Mouse (Mus musculus) MN1 (cell line): ENCODE results near the gene Ipo4.

Experiments used
- DNase-seq: peaks from one replicate; pipeline ENCODE4 v3.0.0-alpha.2; 2016; ENCODE audit warnings: low spot score

Gene Ipo4

DNA sequence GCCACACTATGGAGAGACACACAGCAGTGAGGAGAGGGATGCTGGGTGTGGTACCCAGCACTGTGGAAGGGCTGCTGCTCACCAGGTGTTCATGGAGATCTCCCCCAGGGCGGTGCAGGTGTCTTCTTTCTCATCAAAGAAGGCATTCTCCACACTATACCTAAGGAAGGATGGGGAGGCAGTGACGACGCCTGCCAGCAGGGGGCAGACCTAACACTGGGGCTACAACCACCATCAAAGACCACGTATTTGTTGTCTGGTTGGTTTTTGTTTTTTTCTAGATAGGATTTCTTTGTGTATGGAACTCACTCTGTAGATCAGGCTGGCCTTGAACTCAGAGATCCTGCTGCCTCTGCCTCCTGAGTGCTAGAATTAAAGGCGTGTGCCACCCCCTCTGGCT, 6.4 kb downstream of the Ipo4 start:
- DNase-seq, result peak; percentile 60

DNA sequence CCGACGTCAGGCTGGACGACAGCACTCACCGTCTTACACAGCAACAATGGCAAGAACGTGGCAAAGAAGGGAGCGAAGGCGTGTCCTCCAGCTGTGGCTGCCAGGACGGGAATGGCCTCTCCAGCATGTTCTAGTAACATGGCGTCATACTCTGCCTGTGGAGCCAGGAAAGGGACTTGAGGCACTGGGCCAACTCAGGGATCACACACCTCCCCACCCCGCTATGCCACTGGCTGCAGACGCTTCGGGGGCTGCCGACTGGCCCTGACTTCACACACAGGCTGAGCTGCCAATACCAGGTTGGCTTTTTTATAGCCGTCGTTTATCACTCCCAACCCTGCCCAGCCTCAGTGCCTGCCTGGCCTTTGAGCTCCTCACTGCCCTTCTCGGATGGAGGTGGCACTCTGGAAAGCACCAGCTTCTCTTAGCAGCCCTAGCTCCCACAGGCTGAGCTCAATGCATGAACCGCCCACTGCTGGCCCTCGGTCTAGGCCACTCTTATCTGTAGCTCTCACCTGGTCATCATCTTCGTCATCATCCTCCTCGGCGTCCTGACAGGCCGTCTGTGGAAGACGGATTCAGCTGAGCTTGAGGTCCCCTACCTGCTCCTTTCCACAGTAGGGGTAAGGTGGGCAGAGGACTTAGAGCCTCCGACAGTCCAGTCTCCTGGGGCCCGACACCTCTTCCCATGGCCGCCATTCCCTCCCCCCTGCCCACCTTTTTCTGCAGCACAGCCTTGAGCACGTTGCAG, 7.5 kb downstream of the Ipo4 start:
- DNase-seq, result no peak

DNA sequence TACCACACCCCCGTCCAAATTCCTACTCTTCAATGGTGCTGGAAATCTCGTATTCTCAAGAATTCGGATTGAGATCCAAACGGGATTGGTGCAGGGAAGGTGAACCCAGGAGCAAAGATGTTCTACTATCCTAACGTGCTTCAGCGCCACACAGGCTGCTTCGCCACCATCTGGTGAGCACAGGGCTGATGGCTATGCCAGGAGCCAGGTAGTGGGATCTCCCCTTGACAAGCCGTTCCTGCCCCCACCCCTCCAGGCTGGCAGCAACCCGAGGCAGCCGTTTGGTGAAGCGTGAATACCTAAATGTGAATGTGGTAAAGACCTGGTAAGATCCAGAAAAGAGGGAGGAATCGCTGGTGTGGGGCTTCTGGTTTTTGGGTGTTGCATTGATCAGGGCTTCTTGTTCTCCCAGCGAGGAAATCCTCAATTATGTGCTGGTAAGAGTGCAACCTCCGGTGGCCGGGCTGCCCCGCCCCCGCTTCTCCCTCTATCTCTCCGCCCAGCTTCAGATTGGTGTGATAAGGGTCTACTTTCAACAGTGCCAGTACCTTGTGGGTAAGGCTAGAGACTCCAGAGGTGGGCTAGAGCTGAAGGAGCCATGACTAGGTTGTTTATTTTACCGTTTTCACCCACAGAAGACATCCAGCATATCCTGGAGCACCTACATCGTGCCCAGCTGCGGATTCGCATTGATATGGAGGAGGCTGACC, 17.1 kb downstream of the Ipo4 start:
- DNase-seq, result no peak

DNA sequence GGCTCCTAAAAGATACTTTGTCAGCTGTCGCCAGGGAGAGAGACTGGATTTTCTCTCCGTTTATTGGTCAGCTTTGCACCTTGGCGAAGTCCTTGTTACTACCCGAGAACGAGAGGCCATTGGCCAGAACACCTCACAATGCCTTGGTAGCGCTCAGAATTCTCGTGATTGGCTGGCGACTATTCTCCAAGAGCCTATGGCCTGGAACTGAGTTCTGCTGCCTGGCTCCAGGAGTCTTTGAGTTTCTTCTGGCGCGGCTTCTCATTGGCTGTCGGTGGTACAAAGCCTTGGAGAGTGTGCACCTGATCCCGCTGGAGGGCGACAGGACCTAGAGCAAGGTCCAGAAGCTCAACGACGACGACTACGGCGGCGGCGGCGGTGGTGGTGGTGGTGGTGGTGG, 17.9 kb downstream of the Ipo4 start, which contains the start of gene Rec8:
TSS of gene Rec8 (plus strand) at position 216 of the 400 bp plus-strand sequence.
- DNase-seq, result peak; percentile 96

DNA sequence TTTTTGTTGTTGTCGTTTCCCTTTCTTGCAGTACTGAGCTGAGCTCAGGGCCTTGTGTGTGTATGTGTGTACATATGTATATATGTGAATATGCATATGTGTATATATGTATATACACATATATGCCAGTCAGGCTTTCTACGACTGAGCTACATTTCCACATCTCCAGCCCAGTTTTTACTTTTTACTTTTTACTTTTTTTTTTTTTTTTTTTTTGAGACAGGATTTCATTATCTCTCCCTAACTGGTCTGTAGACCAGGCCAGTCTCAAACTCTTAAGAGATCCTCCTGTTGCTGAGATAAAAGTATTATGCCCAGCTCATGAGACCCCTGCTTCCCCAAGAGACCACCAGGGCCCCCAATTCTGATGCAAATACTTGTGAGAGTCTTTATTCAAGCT, 18.9 kb downstream of the Ipo4 start:
- no peak for DNase-seq

DNA sequence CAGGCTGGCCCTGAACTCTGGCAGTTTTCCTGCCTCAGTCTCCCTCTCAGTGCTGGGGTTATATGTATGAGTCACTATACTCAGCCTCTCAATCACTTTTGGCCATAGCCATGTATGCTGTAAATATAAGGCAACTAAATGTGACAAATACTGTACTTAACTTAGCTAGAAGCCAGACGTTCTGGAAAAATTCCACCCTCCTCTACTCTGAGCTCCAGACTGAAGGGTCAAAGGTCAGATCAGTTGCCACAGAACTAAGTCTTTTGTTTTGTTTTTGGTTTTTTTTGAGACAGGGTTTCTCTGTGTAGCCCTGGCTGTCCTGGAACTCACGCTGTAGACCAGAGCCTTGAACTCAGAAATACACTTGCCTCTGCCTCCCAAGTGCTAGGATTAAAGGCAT, 19.9 kb downstream of the Ipo4 start:
- DNase-seq, result no peak

DNA sequence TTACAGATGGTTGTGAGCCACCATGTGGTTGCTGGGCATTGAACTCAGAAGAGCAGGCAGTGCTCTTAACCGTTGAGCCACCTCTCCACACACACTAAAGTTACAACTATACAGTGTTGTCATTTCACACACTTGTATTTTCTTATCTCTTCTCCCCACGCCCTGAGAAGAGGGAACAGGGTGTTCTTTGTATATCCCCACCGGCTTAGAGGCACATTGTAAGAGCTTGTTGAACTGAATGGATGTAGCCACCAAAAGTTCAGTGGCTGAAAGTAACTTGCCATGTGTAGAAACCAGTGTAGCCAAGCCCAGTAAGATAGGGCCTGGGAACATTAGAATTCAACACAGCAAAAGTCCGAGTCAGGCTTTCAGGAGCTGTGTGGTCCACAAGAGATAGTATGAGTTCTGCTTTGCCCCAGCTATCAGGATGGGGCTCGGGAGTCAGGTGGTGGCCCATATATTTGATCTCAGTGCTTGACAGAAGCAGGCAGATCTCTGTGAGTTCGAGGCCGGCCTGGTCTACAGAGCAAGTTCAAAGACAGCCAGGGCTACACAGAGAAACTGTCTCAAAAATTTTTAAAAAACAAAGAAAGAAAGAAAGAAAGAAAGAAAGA, 21.1 kb downstream of the Ipo4 start:
- no peak for DNase-seq

DNA sequence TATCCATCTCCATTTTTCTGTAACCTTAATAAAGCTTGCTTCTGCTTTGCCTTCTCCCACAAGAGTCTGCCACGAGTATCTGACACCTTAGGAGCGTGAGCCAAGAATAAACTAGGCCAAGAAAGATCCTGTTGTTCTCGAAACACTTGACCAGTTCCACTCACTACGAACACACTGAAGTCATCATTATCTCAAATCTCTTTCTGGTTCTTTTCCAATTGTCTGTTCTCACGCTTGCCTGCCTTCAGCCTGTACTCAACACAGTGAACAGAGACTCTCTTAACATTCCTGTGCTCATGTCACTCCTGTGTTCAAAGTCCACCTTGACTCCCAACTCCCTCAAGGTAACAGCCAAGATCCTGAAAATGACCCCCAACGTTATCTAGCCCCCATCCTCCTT, 22.4 kb downstream of the Ipo4 start:
- no peak for DNase-seq

DNA sequence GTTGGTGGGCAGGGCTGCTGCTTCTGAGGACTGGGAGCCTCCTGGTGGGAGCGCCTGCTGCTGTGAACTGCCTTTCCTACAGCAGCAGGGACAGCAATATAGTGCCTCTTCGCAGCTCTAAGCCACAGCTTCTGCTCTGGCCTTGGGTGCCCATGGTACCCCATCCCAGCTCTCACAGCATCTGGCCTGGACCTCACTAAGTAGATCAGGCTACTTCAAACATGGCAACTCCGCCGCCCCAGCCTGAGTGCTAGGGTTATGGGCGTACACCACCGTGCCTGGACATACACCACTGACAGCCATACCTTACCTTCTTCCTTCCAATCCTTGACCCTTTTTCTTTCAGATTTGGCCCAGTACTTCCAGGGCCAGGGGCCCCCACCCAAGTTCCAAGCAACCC, 27.4 kb downstream of the Ipo4 start:
- DNase-seq, result no peak

DNA sequence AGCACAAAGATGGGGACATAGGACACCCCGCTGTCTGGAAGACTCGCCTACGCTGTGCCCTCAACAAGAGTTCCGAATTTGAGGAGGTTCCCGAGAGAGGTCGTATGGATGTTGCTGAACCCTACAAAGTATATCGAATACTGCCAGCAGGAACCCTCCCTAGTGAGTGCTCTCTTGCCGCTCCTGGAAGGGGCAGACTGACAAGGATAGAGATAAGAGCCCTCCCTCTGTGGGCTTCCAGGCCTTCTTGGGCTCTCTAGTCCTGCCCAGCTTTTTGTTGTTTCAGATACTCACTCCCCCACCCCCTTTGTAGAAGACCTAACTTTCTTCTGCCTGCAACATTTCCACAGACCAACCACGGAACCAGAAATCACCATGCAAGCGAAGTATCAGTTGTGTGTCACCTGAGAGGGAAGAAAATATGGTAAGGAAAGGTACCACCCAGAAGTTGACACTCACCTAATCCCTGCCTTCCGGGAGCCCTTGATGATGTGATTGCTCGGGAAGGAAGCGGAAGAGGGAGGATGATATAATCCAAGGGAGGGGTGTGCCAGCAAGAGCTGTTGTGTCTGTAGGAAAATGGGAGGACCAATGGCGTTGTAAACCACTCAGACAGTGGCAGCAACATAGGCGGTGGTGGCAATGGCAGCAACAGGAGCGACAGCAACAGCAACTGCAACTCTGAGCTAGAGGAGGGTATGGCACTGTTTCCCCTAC, 29.9 kb downstream of the Ipo4 start:
- DNase-seq, result no peak

DNA sequence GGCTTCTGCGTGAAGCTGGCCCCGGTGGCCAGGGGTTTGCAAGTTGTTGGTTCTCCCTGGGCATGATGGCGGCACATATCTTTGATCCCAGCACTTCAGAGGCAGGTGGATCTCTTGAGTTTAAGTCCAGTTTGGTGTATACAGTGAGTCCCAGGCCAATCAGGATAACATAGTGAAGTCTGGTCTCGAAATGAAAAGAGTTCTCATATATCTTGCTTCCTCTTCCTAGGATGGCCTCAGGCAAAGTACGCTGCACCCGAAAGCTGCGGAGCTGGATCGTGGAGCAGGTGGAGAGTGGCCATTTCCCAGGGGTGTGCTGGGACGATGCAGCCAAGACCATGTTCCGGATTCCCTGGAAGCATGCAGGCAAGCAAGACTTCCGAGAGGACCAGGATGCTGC, 30.9 kb downstream of the Ipo4 start:
- DNase-seq, result no peak

DNA sequence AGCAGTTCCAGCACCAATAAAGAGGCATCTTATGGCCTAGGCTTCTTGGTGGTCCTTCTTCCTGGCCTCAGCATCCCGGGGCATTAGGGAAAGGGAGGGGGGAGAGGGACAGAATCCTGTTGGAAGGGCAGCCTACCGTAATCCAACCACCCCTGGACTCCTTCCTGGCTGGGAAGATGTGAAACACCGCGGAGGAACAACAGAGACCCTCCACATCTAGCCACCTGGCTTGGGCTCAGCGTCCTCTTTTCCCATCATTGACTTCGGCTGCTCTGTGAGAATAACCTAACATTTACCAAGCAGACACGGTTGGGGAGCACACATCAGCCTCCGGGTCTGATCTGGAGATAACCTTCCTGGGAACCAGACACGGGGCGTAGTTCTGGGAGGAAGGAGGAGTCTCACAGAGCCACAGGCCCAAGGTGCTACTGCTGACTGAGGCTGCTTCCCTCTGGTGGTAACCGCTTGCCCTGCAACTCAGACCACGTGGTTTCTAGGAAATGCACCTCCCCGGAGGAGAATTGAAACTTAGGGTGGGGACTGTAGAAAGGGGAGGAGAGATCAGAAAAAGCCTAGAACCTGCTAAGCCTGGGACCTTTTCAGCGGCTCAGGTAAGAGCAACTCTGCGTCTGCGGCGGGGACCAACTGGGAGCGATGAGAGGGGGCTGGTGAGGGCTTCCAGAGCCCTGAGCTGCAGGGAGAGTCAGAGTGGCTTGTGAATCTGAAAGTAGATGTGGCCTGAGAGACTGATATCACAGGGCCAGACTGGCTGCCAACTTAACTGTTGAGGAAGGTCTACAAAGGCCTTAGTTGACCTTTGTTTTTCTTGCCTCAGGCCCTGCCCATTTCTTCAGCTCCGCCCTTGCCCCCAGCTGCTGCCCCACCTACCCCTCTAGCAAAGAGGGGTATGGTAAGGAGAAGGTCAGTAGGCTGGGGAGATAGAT, 31.9 kb downstream of the Ipo4 start:
- DNase-seq, result peak; percentile 90

DNA sequence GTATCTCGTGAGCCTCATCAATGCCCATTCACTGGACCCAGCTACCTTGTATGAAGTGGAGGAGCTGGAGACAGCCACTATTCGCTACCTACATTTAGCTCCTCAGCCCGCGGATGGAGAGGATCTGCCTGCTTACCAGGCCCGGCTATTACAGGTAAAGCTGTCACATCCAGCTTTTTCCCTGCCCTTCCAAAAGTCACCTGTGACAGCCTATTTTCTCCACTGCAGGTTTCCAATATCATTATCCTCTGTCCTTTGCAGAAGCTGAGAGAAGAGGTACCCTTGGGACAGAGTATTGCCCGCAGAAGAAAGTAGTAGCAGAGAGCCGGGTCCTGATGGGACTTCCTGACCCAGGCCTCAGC, 32.5 kb downstream of the Ipo4 start, which contains the start of gene Irf9:
TSS of gene Irf9 (plus strand) at position 301 of the 362 bp plus-strand sequence.
- no peak for DNase-seq

DNA sequence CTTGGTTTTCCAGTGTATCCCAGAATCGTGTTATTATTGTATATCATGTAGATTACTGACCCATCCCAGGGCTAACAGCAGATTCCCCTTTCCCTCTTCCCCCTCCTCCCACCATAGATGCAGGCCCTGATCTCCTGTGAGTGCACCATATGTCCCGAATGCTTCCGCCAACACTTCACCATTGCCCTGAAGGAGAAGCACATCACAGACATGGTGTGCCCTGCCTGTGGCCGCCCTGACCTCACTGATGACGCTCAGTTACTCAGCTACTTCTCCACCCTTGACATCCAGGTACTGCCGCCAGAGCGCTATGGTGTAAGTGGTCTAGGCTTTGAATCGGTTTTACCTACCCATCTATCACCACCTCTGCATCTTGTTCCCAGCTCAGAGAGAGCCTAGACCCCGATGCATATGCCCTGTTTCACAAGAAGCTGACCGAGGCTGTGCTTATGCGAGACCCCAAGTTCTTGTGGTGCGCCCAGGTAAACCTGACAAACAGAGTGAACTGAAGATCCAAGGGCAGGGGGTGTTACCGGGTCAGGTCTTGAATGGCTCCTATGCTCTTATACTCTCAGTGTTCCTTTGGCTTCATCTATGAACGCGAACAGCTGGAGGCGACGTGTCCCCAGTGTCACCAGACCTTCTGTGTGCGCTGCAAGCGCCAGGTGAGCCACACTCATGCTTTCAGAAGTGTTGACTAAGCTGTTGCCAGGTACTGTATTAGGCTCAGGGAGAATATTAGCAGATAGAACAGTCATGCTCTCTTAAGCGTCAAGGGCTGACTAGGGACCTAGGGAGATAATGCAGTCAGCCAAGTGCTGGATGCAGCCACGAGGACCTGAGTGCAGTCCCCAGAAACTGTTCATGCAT, 37.0 kb downstream of the Ipo4 start:
- DNase-seq, result no peak

DNA sequence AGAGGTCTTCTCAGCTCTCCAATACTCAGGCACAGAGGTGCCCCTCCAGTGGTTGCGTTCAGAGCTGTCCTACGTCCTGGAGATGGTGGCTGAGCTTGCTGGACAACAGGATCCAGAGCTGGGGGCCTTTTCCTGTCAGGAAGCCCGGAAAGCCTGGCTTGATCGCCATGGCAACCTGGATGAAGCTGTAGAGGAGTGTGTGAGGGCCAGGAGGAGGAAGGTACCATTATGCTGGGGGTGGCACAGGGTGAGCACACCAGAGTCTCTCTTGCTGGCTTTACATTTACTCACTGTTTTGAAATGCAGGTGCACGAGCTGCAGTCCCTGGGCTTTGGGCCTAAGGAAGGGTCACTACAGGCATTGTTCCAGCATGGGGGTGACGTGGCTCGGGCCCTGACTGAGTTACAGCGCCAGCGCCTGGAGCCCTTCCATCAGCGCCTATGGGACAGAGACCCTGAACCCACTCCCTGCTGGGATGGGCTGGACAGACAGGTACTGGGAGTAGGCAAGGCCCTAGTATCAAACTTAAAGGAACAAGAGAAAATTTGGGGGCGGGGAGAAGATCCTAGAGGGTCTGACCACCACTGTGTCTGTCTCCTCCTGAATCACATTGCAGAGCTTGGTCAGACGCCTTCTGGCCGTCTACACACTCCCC, 39.6 kb downstream of the Ipo4 start:
- no peak for DNase-seq

DNA sequence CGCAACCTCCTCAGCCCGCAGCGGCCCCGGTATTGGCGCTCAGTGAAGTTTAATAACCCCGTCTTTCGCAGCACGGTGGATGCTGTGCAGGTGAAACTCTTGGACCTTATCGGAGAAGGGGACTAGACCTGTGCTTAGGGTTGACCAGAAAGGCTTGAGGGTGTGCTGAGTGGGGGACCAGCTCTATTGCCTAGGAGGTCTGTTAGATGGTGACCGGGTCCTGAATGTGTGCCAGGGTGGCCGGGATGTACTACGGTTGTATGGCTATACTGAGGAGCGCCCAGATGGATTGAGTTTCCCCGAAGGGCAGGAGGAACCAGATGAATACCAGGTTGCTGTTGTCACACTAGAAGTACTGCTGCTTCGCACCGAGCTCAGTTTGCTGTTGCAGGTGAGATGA, 43.5 kb downstream of the Ipo4 start:
- peak; percentile 43 for DNase-seq

DNA sequence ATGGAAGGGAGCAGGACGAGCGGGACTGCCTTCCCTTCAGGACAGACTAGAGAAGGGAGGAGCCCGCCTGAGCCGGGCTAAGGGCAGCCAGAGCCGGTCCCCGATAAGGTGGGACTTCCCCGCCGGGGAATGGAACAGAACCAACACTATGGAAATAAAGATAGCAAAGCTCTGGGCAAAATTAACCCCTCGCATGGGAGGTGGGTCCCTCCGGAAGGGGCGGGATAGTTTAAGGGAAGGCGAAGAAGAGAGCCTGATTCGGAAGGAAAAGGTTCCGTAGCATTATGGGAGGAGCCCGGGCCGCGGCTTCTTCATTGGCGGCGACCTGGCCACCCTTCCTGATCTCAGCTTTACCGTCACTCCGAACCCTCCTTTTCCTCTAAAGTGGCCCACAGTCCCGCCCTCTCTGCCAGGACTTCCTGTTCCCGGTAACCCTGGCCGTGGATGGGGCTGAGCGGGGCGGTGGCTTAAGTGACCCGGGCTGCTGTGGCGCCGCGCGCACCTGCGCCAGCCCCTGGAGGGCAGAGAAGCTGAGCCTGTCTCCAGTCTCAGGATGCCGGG, 44.3 kb downstream of the Ipo4 start, which contains the start of gene Rnf31:
TSS of gene Rnf31 (plus strand) at position 378 of the 561 bp plus-strand sequence.
- DNase-seq, result peak; percentile 94

DNA sequence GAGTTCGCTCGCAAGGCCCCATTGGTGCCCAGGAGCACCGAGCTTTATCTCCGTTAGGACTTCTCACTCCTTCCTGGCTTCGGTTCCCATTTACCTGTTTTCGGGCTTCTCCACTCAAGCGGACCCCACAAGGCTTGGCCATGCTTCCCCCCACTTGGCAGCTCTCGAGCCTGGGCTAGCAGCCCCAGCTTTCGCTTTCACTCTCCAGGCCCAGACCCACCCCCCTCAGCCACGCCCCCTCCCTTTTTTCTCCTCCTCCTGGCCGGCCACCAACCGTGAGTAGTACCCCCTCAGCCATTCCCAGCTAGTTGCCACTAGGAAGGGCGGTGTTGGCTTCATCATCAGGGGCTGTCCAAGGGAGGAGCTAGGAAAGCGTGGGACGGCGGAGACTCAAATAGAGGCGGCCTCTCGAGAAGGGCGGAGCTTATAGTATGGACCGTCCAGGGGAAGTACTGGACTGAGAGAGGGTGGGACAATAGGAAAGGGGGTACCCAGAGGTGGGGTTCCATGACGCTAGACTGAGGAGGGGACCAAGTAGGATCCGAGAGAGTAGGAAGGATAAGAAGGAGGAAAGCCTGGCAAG, 44.9 kb downstream of the Ipo4 start, which contains the start of gene Psme2:
TSS of gene Psme2 (minus strand) at position 366 of the 583 bp plus-strand sequence.
- DNase-seq, result peak; percentile 97
